Mouse (Mus musculus): ENCODE measurements around the gene Bicra.
A peak's percentile ranks its signal among the peaks of the same experiment; 100 is the strongest.

Bicra gene

GRCm38 (mm10) chr7:16063490-16063889, 15.8 kb upstream of the Bicra start:
- H3K36me3 ChIP-seq (ENCODE audit: insufficient read depth, low read length), result no peaks in the 10 kb centered on the region
- peaks cover 49% of the 10 kb centered on the region for H3K27me3 ChIP-seq (ENCODE audit: insufficient read depth, low read length)
- no peak overlapping the region for H3K4me3 ChIP-seq (replicated peaks; ENCODE audit: low read length)
- H3K4me1 ChIP-seq (replicated peaks; ENCODE audit: low read depth, low read length), result peaks cover 6% of the 10 kb centered on the region
- H3K9me3 ChIP-seq (ENCODE audit: low read length), result peaks cover 6% of the 10 kb centered on the region; the same call in 1 of the 2 replicates
- no peak for TF ChIP-seq POU5F1 (IDR thresholded peaks at IDR 0.05; ENCODE audit: borderline replicate concordance, low read length)
- TF ChIP-seq CTCF (conservative IDR thresholded peaks at IDR 0.05; ENCODE audit: low read length), result peak; percentile 87
- TF ChIP-seq NANOG (IDR thresholded peaks at IDR 0.05; ENCODE audit: borderline replicate concordance, low read length), result no peak

GRCm38 (mm10) chr7:16062099-16062420, 14.3 kb upstream of the Bicra start:
- TF ChIP-seq NANOG (IDR thresholded peaks at IDR 0.05; ENCODE audit: borderline replicate concordance, low read length), result no peak
- no peak for TF ChIP-seq POU5F1 (IDR thresholded peaks at IDR 0.05; ENCODE audit: borderline replicate concordance, low read length)
- TF ChIP-seq CTCF (conservative IDR thresholded peaks at IDR 0.05; ENCODE audit: low read length), result no peak
- H3K27me3 ChIP-seq (ENCODE audit: insufficient read depth, low read length), result peaks cover 56% of the 10 kb centered on the region
- H3K36me3 ChIP-seq (ENCODE audit: insufficient read depth, low read length), result no peaks in the 10 kb centered on the region
- H3K4me1 ChIP-seq (replicated peaks; ENCODE audit: low read depth, low read length), result peaks cover 6% of the 10 kb centered on the region
- peak overlapping the region; percentile 26; the same call in 1 of the 2 replicates for H3K4me3 ChIP-seq (replicated peaks; ENCODE audit: low read length)
- H3K9me3 ChIP-seq (ENCODE audit: low read length), result peaks cover 6% of the 10 kb centered on the region; the same call in 1 of the 2 replicates

GRCm38 (mm10) chr7:16061219-16062098, 13.7 kb upstream of the Bicra start, which contains the start of gene Zfp541:
TSS of gene Zfp541 (plus strand) at chr7:16061814.
- TF ChIP-seq CTCF (conservative IDR thresholded peaks at IDR 0.05; ENCODE audit: low read length), result no peak
- no peak for TF ChIP-seq POU5F1 (IDR thresholded peaks at IDR 0.05; ENCODE audit: borderline replicate concordance, low read length)
- no peak for TF ChIP-seq NANOG (IDR thresholded peaks at IDR 0.05; ENCODE audit: borderline replicate concordance, low read length)
- Histone ChIP-seq H3K36me3 (ENCODE audit: insufficient read depth, low read length) (no peaks in the 10 kb centered on the region), H3K9me3 (ENCODE audit: low read length) (peaks cover 6% of the 10 kb centered on the region; the same call in 1 of the 2 replicates), H3K4me1 (replicated peaks; ENCODE audit: low read depth, low read length) (peaks cover 6% of the 10 kb centered on the region), H3K27me3 (ENCODE audit: insufficient read depth, low read length) (peaks cover 56% of the 10 kb centered on the region), H3K4me3 (replicated peaks; ENCODE audit: low read length) (peak within 1 kb of the TSS; percentile 26; the same call in 1 of the 2 replicates)

- H3K27me3 ChIP-seq (ENCODE audit: insufficient read depth, low read length), result peaks cover 45% of the 10 kb centered on the region
- H3K36me3 ChIP-seq (ENCODE audit: insufficient read depth, low read length), result no peaks in the 10 kb centered on the region
- H3K4me3 ChIP-seq (replicated peaks; ENCODE audit: low read length), result no peak overlapping the region
- TF ChIP-seq NANOG (IDR thresholded peaks at IDR 0.05; ENCODE audit: borderline replicate concordance, low read length) (no peak), POU5F1 (IDR thresholded peaks at IDR 0.05; ENCODE audit: borderline replicate concordance, low read length) (no peak), CTCF (conservative IDR thresholded peaks at IDR 0.05; ENCODE audit: low read length) (no peak)
- peaks cover 12% of the 10 kb centered on the region for H3K4me1 ChIP-seq (replicated peaks; ENCODE audit: low read depth, low read length)
- peaks cover 6% of the 10 kb centered on the region; the same call in 1 of the 2 replicates for H3K9me3 ChIP-seq (ENCODE audit: low read length)
Measured at GRCm38 (mm10) chr7:16057136-16057534, 9.4 kb upstream of the Bicra start.

GRCm38 (mm10) chr7:16056459-16057135, 8.9 kb upstream of the Bicra start:
- Histone ChIP-seq H3K4me1 (replicated peaks; ENCODE audit: low read depth, low read length) (peaks cover 17% of the 10 kb centered on the region), H3K9me3 (ENCODE audit: low read length) (peaks cover 6% of the 10 kb centered on the region; the same call in 1 of the 2 replicates), H3K27me3 (ENCODE audit: insufficient read depth, low read length) (peaks cover 40% of the 10 kb centered on the region), H3K36me3 (ENCODE audit: insufficient read depth, low read length) (no peaks in the 10 kb centered on the region), H3K4me3 (replicated peaks; ENCODE audit: low read length) (no peak overlapping the region)
- no peak for TF ChIP-seq NANOG (IDR thresholded peaks at IDR 0.05; ENCODE audit: borderline replicate concordance, low read length)
- TF ChIP-seq CTCF (conservative IDR thresholded peaks at IDR 0.05; ENCODE audit: low read length), result peak; percentile 47
- no peak for TF ChIP-seq POU5F1 (IDR thresholded peaks at IDR 0.05; ENCODE audit: borderline replicate concordance, low read length)

- Histone ChIP-seq H3K9me3 (ENCODE audit: low read length) (no peaks in the 10 kb centered on the region), H3K4me1 (replicated peaks; ENCODE audit: low read depth, low read length) (peaks cover 21% of the 10 kb centered on the region), H3K27me3 (ENCODE audit: insufficient read depth, low read length) (peaks cover 32% of the 10 kb centered on the region), H3K36me3 (ENCODE audit: insufficient read depth, low read length) (peaks cover 3% of the 10 kb centered on the region; the same call in 1 of the 2 replicates), H3K4me3 (replicated peaks; ENCODE audit: low read length) (no peak overlapping the region)
- TF ChIP-seq NANOG (IDR thresholded peaks at IDR 0.05; ENCODE audit: borderline replicate concordance, low read length), result no peak
- no peak for TF ChIP-seq CTCF (conservative IDR thresholded peaks at IDR 0.05; ENCODE audit: low read length)
- TF ChIP-seq POU5F1 (IDR thresholded peaks at IDR 0.05; ENCODE audit: borderline replicate concordance, low read length), result no peak
Measured at GRCm38 (mm10) chr7:16055665-16056064, 7.9 kb upstream of the Bicra start.

GRCm38 (mm10) chr7:16054966-16055365, 7.2 kb upstream of the Bicra start:
- Histone ChIP-seq H3K27me3 (ENCODE audit: insufficient read depth, low read length) (peaks cover 25% of the 10 kb centered on the region), H3K4me3 (replicated peaks; ENCODE audit: low read length) (no peak overlapping the region), H3K36me3 (ENCODE audit: insufficient read depth, low read length) (peaks cover 10% of the 10 kb centered on the region; the same call in 1 of the 2 replicates), H3K4me1 (replicated peaks; ENCODE audit: low read depth, low read length) (peaks cover 28% of the 10 kb centered on the region), H3K9me3 (ENCODE audit: low read length) (no peaks in the 10 kb centered on the region)
- TF ChIP-seq NANOG (IDR thresholded peaks at IDR 0.05; ENCODE audit: borderline replicate concordance, low read length) (no peak), CTCF (conservative IDR thresholded peaks at IDR 0.05; ENCODE audit: low read length) (no peak), POU5F1 (IDR thresholded peaks at IDR 0.05; ENCODE audit: borderline replicate concordance, low read length) (no peak)

- Histone ChIP-seq H3K27me3 (ENCODE audit: insufficient read depth, low read length) (peaks cover 10% of the 10 kb centered on the region; the same call in 1 of the 2 replicates), H3K4me1 (replicated peaks; ENCODE audit: low read depth, low read length) (peaks cover 42% of the 10 kb centered on the region), H3K36me3 (ENCODE audit: insufficient read depth, low read length) (peaks cover 16% of the 10 kb centered on the region; the same call in 1 of the 2 replicates), H3K9me3 (ENCODE audit: low read length) (no peaks in the 10 kb centered on the region), H3K4me3 (replicated peaks; ENCODE audit: low read length) (peak overlapping the region; percentile 83; the same call in 1 of the 2 replicates)
- TF ChIP-seq POU5F1 (IDR thresholded peaks at IDR 0.05; ENCODE audit: borderline replicate concordance, low read length) (no peak), CTCF (conservative IDR thresholded peaks at IDR 0.05; ENCODE audit: low read length) (no peak), NANOG (IDR thresholded peaks at IDR 0.05; ENCODE audit: borderline replicate concordance, low read length) (no peak)
Measured at GRCm38 (mm10) chr7:16053105-16053504, 5.4 kb upstream of the Bicra start.

Data from E14TG2a.4 (cell line).